Mouse (Mus musculus): ENCODE measurements at regions not wholly inside any gene's neighbourhood (a gene's known extent, or its start where the extent isn't known, plus 50 kb on each side); places are given as distances from the start of the nearest gene placed in this dataset.
A peak's percentile ranks its signal among the peaks of the same experiment; 100 is the strongest.

DNA sequence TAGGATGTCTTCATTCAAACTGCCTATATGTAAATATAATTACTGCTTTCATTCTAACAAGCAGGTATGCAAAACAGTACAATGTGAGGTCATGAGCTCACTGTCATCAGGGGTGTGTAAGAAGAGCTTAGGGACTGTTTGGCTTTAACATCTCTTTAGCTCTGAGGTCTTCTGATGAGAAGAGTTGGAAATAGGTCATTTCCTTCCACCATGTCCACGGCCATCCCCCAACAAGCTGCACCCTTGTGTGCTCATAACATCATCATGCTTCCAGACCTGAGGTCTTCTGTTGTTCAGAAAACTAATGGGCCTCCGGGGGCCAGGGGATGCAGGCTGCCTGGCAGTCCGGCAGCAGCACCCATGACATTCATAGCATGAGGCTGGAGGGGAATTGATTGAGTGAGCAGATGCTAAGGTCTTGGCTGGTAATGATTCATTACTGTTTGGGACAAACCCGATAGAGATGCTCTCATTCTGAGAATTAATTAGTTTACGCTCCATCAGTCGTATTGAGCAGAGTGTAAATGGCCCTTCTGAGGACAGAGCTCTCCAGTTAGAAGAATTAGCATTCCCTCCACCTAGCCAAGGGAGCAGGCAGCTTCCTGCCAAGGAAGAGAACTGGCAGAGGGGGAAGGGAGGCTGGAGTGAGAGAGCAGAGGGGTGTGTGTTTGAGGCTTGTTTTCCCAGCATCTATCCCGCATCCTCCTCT lies 64.0 kb downstream of the Rps24 start:
- DNase-seq (ENCODE audit: low read depth, low spot score) = peak; percentile 23

GRCm38 (mm10) chr14:24551472-24551783 lies 64.5 kb downstream of the Rps24 start:
- DNase-seq (ENCODE audit: low read depth, low spot score) = no peak

DNA sequence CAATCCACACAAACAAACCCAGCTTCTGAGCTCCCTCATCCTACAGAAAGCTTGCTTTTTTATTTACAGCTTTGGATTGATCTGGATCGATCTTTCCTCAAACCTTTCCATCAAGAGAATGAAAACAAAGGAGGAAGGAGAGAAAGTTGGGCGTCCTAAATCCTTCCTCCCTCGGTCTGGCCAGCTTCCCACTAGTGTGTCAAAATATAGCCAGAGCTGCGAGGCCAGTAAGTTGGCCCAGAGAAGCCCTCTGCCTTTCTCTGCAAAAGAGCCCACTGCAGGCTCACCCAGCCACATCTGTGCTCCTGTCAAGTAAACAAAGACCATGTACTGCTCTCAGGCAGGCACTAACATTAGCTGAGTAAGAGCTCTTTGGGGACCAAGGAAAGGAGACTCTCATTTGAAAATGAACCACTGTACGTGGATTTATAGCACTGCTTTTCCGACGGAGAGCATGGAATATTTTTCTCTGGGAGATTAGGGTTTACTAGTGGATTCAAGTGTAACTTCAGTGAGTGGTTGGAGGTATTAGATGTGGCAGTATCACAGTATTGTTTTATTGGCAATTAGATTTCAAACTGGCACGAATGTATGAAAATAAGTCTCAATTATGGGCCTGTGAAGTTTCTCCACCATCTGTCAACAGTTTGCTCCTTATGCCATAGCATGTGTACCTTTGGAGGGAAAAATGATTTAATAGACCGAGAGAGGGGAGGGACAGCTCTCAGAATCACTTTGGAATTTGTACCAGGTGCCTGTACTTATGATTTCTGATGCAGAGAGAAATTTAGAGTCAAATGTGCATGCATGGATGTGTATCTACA lies 78.1 kb downstream of the Rps24 start:
- DNase-seq (ENCODE audit: low read depth, low spot score) = no peak

DNA sequence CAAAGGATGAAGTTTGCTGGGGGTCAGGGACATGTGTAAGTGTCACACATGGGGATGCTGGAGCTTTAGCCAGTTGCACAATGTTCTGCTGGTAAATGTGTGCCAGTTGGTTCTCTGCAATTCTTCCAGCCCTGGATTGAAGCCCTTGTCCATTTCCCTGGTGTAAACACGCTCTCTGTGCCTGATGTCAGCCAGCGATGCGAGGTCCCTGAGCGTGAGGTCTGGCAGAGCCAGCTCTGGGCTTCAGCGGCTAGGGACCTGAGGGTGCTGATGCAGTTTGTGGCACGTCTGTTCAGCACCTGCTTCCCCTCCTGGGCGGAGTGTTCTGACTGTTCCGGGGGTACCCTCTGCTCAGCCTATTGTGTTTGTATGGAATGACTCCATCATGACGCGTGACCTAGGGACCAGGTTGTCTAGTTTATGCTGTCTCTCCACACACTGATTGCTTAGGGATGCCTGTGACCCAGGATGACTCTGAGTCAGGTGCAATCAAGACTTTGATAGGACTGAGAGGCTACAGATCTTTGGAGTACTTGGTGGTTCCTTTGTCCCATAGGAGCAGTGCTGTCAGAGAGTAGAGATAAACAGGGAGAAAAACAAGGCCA lies 78.9 kb downstream of the Rps24 start:
- DNase-seq (ENCODE audit: low read depth, low spot score) = no peak

- no peak for DNase-seq (ENCODE audit: low read depth, low spot score)
Observed at GRCm38 (mm10) chr14:24575111-24575510, 88.2 kb downstream of the Rps24 start.

GRCm38 (mm10) chr14:24578535-24579111 lies 91.7 kb downstream of the Rps24 start:
- peak; percentile 54 for DNase-seq (ENCODE audit: low read depth, low spot score)

- no peak for DNase-seq (ENCODE audit: low read depth, low spot score)
Observed at GRCm38 (mm10) chr14:24579153-24579795, 92.3 kb downstream of the Rps24 start.

DNA sequence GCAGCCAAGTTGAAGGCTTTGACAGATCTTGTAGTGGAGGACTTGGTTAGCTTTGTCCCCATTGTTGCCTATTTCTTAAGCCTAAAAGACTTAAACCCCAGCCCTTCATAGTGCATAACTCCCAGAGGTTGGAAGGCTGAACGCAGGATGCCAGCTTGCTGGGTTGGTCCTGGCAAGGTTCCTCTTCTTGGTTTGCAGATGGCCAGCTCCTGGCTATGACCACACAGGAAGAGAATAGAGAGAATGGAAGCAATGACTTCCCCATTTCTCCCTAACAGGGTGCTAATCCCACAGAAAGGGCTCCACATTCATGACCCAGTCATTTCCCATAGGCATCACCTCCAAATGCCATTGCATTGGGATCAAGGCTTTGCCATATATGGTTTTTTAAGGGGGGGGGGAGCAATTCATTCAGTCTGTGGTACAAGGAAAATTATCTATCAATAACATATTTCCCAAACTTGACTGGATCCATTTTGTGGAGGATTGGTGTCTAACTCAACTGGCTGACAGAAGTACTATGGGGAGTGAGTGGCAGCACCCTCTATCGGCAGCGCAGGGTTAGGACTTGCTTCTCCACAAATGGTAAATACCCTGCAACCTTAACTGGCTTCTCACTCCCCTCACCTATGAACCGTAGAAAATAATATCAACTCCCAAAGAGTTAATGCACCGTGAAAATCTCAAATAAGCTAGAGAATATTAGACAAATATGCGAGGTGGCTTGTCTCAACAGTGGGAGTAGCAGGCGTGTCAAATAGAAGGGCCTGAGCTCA lies 99.4 kb downstream of the Rps24 start:
- DNase-seq (ENCODE audit: low read depth, low spot score) = no peak

GRCm38 (mm10) chr14:24586982-24587672 lies 100.2 kb downstream of the Rps24 start:
- no peak for DNase-seq (ENCODE audit: low read depth, low spot score)

DNA sequence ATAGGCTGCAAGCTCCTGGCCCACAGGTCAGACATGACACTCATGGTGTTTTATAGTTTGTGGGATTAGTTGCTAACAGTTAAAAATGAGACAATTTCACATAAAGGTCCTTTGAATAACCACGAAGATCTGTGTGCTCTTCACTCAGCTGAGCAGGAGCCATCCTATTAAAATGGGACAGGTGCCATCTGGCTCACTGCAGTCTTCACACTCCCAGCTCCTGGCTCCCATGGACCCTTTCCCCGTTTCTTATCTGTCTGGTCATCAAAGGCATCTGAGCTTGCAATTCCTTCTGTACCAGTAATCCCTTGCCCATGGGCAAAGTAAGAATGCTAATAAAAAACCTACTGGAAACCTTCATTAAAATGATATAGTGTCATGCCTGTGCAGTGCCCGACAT lies 101.1 kb downstream of the Rps24 start:
- no peak for DNase-seq (ENCODE audit: low read depth, low spot score)

GRCm38 (mm10) chr14:24606444-24607173 lies 119.7 kb downstream of the Rps24 start:
- no peak for DNase-seq (ENCODE audit: low read depth, low spot score)

DNA sequence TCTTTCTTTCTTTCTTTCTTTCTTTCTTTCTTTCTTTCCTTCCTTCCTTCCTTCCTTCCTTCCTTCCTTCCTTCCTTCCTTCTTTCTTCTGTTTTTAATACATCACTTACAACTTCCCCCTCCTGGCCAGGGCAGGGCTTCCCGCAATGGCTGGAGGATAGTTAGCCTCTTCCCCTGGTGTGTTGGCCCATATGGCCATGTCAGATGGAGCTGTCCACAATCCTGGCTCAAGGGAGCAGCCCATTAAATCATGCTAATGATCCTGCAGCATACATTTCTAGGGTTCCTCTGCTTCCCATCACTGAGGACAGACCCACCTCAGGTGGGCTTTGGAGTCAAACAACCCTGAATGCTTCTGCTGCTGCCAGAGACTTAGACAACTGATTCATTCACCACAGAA lies 121.4 kb downstream of the Rps24 start:
- DNase-seq (ENCODE audit: low read depth, low spot score) = no peak

DNA sequence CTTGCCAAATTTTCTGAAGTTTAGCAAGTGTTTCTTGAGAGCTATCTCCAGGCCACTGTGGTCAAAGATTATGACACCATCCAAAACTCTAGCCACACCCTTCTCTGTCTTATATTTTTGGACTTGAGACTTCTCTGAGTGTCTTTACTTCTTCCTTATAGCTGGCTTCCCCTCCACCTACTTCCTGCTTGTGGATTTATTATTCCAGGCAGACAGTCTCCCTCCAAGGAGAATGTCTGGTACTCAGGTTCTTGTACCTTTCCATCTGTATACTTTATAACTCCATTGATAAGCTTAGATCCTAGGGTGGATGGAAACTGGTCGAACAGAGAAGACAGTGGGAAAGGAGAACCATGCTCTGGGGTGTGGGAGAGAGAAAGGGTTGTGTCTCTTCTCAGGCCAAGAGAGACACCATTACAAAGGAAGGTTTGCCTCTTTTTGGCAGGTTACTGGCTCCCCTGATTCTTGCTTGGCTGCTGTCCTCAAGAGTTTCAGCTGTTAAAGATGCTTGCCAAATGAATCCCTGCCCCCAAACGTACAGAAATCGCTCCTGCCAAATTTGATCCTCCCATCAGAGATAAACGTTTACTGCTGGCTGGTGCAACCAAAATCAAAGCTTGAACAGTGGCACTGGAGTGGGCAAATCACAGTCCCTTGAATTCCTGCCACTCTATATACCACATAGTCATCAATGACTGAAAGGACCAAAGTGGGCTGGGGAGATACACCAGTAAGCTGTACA lies 125.5 kb downstream of the Rps24 start:
- no peak for DNase-seq (ENCODE audit: low read depth, low spot score)

DNA sequence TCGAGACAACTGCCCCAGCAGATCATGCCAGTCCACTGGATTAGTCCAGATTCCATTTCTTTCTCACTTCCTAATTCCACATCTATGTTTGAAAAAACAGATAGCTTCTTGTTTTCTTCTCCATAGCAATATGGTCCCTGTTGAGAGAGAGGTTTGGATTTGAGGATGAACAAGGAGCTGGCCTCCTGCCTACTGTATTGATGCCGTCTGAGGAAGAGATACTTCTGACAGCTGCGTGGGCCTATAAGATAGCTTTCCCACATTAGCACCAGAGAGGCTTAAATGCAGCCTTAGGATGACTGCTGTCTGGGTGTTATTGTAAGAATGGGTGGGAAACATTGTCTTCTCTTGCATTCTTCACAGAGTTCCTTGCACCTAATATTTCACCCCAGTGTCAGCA lies 128.9 kb downstream of the Rps24 start:
- no peak for DNase-seq (ENCODE audit: low read depth, low spot score)

GRCm38 (mm10) chr14:24616306-24617125 lies 129.6 kb downstream of the Rps24 start:
- no peak for DNase-seq (ENCODE audit: low read depth, low spot score)

GRCm38 (mm10) chr14:24617126-24617375 lies 130.1 kb downstream of the Rps24 start:
- DNase-seq (ENCODE audit: low read depth, low spot score) = no peak

DNA sequence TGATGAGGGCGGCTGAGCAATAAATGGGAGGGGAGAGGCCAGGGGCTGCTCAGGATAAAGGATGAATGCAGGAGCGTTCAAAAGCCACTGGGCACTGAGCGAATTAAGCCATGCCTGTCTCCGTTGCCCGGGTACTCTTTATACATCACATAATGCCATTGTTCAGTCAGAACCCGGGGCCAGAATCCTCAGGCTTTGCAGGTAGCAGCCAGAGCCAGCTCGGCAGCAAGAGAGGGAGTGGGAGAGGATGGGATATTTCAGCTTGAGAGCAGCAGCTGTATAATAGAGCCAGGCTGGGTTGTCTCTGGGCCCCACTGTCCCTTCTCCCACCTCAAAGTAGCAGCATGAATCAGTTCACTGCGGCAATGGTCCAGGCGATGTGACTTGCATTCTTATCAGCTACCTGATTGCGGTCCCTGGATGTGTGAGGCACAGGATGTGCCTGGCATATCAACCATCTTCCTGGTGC lies 130.5 kb downstream of the Rps24 start:
- DNase-seq (ENCODE audit: low read depth, low spot score) = no peak

DNA sequence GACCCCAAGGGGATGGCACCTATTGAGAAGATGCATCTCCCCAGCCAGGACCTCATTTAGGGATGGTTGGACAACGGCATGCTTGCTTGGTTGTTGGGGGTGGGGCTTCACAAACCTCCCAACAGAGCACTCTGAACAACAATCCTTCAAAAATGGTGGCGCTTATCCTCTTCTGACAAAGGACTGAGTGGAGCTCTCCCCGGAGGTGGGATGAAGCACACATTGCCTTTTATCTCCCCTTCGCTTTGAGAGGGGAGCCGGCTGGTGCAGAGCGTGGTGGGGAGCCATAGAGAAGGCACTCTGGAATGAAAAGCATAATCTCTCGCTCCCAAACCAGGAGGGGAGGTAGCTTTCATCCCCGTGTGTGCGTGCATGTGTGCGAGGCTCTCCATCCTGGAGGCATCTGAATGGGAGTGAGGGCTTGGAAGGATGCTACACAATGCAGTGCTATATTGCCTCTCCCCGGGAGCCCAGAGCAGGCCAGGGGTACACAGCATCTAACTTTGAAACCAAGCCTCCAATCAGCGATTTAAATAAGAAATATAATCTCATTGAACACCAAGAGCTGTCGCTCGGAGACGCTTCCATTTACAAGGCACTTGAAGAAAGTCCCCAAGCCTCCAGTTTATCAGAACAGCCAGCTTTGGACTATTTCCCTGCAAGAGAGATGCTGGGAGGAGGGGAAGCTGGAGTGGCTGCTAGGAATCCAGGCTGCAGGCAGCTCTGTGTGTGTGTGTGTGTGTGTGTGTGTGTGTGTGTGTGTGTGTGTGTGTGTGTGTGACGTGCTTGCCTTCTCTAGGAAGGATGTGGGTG lies 131.5 kb downstream of the Rps24 start:
- no peak for DNase-seq (ENCODE audit: low read depth, low spot score)

All from retina, postnatal 7 days (tissue).